Mouse (Mus musculus): ENCODE results near the gene Prpf19.

Prpf19 gene

GRCm38 (mm10) chr19:10892201-10892600, 2.8 kb upstream of the Prpf19 start:
- no peak for DNase-seq (ENCODE audit: low spot score in 2 of 2)

GRCm38 (mm10) chr19:10895708-10896107, 677 bp downstream of the Prpf19 start:
- DNase-seq (ENCODE audit: low spot score in 2 of 2): no peak

GRCm38 (mm10) chr19:10896849-10897248, 1.8 kb downstream of the Prpf19 start:
- no peak for DNase-seq (ENCODE audit: low spot score in 2 of 2)

- no peak for DNase-seq (ENCODE audit: low spot score in 2 of 2)
Measured at GRCm38 (mm10) chr19:10897491-10897890, 2.5 kb downstream of the Prpf19 start.

- DNase-seq (ENCODE audit: low spot score in 2 of 2): no peak
Measured at GRCm38 (mm10) chr19:10900315-10900714, 5.3 kb downstream of the Prpf19 start.

- DNase-seq (ENCODE audit: low spot score in 2 of 2): no peak
Measured at GRCm38 (mm10) chr19:10901046-10901445, 6.0 kb downstream of the Prpf19 start.

- DNase-seq (ENCODE audit: low spot score in 2 of 2): no peak
Measured at GRCm38 (mm10) chr19:10904512-10904911, 9.5 kb downstream of the Prpf19 start.

- peak; percentile 49 to 76 for DNase-seq (ENCODE audit: low spot score in 2 of 2)
Measured at GRCm38 (mm10) chr19:10904927-10905727, 10.1 kb downstream of the Prpf19 start.

- DNase-seq (ENCODE audit: low spot score in 2 of 2): no peak
Measured at GRCm38 (mm10) chr19:10905728-10906000, 10.6 kb downstream of the Prpf19 start.

- peak; percentile 55 to 59 for DNase-seq (ENCODE audit: low spot score in 2 of 2)
Measured at GRCm38 (mm10) chr19:10907891-10908290, 12.9 kb downstream of the Prpf19 start.

GRCm38 (mm10) chr19:10909087-10909721, 14.2 kb downstream of the Prpf19 start:
- no peak for DNase-seq (ENCODE audit: low spot score in 2 of 2)

GRCm38 (mm10) chr19:10914291-10914690, 19.3 kb downstream of the Prpf19 start:
- DNase-seq (ENCODE audit: low spot score in 2 of 2): no peak

GRCm38 (mm10) chr19:10914870-10915269, 19.8 kb downstream of the Prpf19 start:
- DNase-seq (ENCODE audit: low spot score in 2 of 2): no peak

- DNase-seq (ENCODE audit: low spot score in 2 of 2): no peak
Measured at GRCm38 (mm10) chr19:10916506-10916905, 21.5 kb downstream of the Prpf19 start.

GRCm38 (mm10) chr19:10918321-10918991, 23.4 kb downstream of the Prpf19 start:
- DNase-seq (ENCODE audit: low spot score in 2 of 2): no peak

- DNase-seq (ENCODE audit: low spot score in 2 of 2): no peak
Measured at GRCm38 (mm10) chr19:10920532-10920931, 25.5 kb downstream of the Prpf19 start, which contains the start of gene Zp1. Gene Zp1, minus strand, starts transcription at chr19:10920632.

- DNase-seq (ENCODE audit: low spot score in 2 of 2): no peak
Measured at GRCm38 (mm10) chr19:10921058-10921457, 26.0 kb downstream of the Prpf19 start.

- no peak for DNase-seq (ENCODE audit: low spot score in 2 of 2)
Measured at GRCm38 (mm10) chr19:10924220-10924619, 29.2 kb downstream of the Prpf19 start.

GRCm38 (mm10) chr19:10926123-10926621, 31.1 kb downstream of the Prpf19 start:
- DNase-seq (ENCODE audit: low spot score in 2 of 2): no peak

GRCm38 (mm10) chr19:10926666-10927065, 31.6 kb downstream of the Prpf19 start:
- no peak for DNase-seq (ENCODE audit: low spot score in 2 of 2)

- no peak for DNase-seq (ENCODE audit: low spot score in 2 of 2)
Measured at GRCm38 (mm10) chr19:10930641-10931040, 35.6 kb downstream of the Prpf19 start.

GRCm38 (mm10) chr19:10935029-10935428, 40.0 kb downstream of the Prpf19 start:
- peak in 1 of 2 experiments; percentile 10 for DNase-seq (ENCODE audit: low spot score in 2 of 2)

- no peak for DNase-seq (ENCODE audit: low spot score in 2 of 2)
Measured at GRCm38 (mm10) chr19:10936077-10936476, 41.0 kb downstream of the Prpf19 start.

All from frontal cortex, postnatal 36 days (tissue).